In the genomic region with DNA sequence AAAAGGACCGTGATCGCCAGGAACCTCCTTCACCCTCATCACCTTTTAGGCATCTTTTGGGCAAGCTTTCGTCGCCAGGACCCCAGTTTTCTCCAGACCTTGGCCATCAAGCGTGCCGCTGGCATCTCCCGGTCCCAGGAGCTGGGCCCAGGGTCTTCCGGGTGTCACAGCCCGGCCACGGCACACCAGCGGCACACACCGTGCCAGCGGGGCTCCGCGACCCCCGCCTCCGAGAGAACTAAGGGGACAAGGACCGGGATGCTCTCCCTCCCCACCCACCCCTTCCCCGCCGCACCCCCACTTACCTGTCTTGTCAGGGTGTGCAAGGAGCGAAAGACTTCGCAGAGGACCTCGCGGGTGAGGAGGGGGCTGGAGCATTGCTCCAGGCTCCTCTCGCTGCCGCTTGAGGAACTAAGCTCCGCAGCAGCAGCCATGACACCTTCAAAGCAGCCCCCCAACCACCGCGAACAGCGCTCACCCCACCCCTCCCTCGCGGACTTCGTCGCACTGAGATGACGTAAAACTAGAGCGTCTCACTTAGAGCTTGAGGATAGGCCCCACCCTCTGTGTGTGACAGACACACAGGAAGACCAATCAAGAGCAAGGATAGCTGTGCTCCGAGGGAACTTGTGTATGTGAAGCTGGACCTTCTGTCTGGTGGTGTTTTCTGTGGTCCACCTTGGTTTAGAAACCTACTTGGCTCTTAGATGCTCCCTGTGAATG, we compare ENCODE assay signal across 8 mouse cellular contexts. TPM values are rescaled to one million over a fixed set of nuclear protein-coding genes. Genes with fewer than 3 reads are reported as not detected.
DNase-seq lines count a peak whose midpoint lies in the region; ATAC-seq and TF ChIP-seq lines count a peak whose summit lies in the region.

A gene (minus strand): TSS at position 528 of the 723 bp plus-strand sequence.

- WGBS in forebrain, embryonic 13.5 days, result under 1% methylated on average over 37 of the region's 37 CpGs
- WGBS in large intestine, adult 2 months, result under 1% methylated on average over 37 of the region's 37 CpGs
- WGBS in liver, postnatal 0 days (ENCODE audit: insufficient replicate concordance), result under 1% methylated on average over 33 of the region's 37 CpGs
- WGBS in neural tube, embryonic 14.5 days, result 0% methylated on average over 36 of the region's 37 CpGs

- 0 out of 2 replicates have a peak, but pooled peaks have one; percentile 45 for TF ChIP-seq EP300 in ES-Bruce4 (IDR thresholded peaks at IDR 0.05; ENCODE audit: insufficient read depth, low read depth, low read length)
- no peak for TF ChIP-seq EP300 in liver, postnatal 0 days (IDR thresholded peaks at IDR 0.05; ENCODE audit: low read depth)

- intact Hi-C loops in heart, postnatal 10 days (cut with DNase I), result no loop called here

- peak within 1 kb of the TSS; percentile 99 for H3K4me3 ChIP-seq in ES-Bruce4 (ENCODE audit: low read depth, low read length)
- H3K4me3 ChIP-seq in forebrain, embryonic 13.5 days, result peak within 1 kb of the TSS; percentile 65
- peak within 1 kb of the TSS; percentile 97 for H3K4me3 ChIP-seq in liver, postnatal 0 days (ENCODE audit: low read depth, low read length)
- peak within 1 kb of the TSS; percentile 82 for H3K4me3 ChIP-seq in neural tube, embryonic 14.5 days (ENCODE audit: low read depth, low read length)

- peak; percentile 98 to 100 for DNase-seq in heart, postnatal 10 days
- peak; percentile 97 for DNase-seq in large intestine, adult 2 months (ENCODE audit: low read depth, low spot score)
- DNase-seq in liver, postnatal 0 days, result peak; percentile 96
- peak; percentile 99 for DNase-seq in testis, postnatal 10 days (ENCODE audit: low spot score)

- H3K9me3 ChIP-seq in ES-Bruce4 (replicated peaks; ENCODE audit: control insufficient read depth, insufficient read depth, low read length, poor library complexity, severe bottlenecking), result no peaks in the 10 kb centered on the region
- no peaks in the 10 kb centered on the region for H3K9me3 ChIP-seq in forebrain, embryonic 13.5 days (replicated peaks)
- H3K9me3 ChIP-seq in liver, postnatal 0 days (ENCODE audit: low read length), result no peaks in the 10 kb centered on the region
- no peaks in the 10 kb centered on the region for H3K9me3 ChIP-seq in neural tube, embryonic 14.5 days (ENCODE audit: control insufficient read depth, low read length)

- peak within 1 kb of the TSS; percentile 61 for H3K4me2 ChIP-seq in forebrain, embryonic 13.5 days
- peak within 1 kb of the TSS; percentile 67 for H3K4me2 ChIP-seq in liver, postnatal 0 days (ENCODE audit: low read depth, low read length)
- H3K4me2 ChIP-seq in neural tube, embryonic 14.5 days (ENCODE audit: low read depth, low read length), result peak within 1 kb of the TSS; percentile 44

- no peaks in the 10 kb centered on the region for H3K4me1 ChIP-seq in ES-Bruce4 (ENCODE audit: control insufficient read depth, insufficient read depth, low read length)
- peaks cover 7% of the 10 kb centered on the region for H3K4me1 ChIP-seq in forebrain, embryonic 13.5 days
- no peaks in the 10 kb centered on the region; the same call in 1 of the 2 replicates for H3K4me1 ChIP-seq in liver, postnatal 0 days (ENCODE audit: insufficient read depth)
- 0 out of 2 replicates have a peak, but pooled peaks cover 4% of the 10 kb centered on the region for H3K4me1 ChIP-seq in neural tube, embryonic 14.5 days (ENCODE audit: control insufficient read depth, insufficient read depth, low read length)

- TF ChIP-seq CTCF in ES-Bruce4 (IDR thresholded peaks at IDR 0.05; ENCODE audit: low read depth, low read length), result no peak
- no peak for TF ChIP-seq CTCF in liver, postnatal 0 days (IDR thresholded peaks at IDR 0.05; ENCODE audit: low read depth)

- peak; percentile 100 for ATAC-seq in cerebellum, adult (ENCODE audit: insufficient number of reproducible peaks, low FRiP score, low TSS enrichment)
- ATAC-seq in forebrain, embryonic 13.5 days, result peak; percentile 100
- ATAC-seq in liver, postnatal 0 days, result peak; percentile 100
- peak; percentile 100 for ATAC-seq in neural tube, embryonic 14.5 days (ENCODE audit: low read depth)

- peaks cover under 1% of the 10 kb centered on the region; the same call in 1 of the 2 replicates for H3K36me3 ChIP-seq in ES-Bruce4 (ENCODE audit: control insufficient read depth, insufficient read depth, low read length, poor library complexity, severe bottlenecking)
- no peaks in the 10 kb centered on the region for H3K36me3 ChIP-seq in forebrain, embryonic 13.5 days (ENCODE audit: poor library complexity, severe bottlenecking)
- H3K36me3 ChIP-seq in liver, postnatal 0 days (replicated peaks; ENCODE audit: insufficient read depth, low read length), result no peaks in the 10 kb centered on the region
- no peaks in the 10 kb centered on the region for H3K36me3 ChIP-seq in neural tube, embryonic 14.5 days (ENCODE audit: control insufficient read depth, insufficient read depth, low read length)

- H3K27me3 ChIP-seq in ES-Bruce4 (ENCODE audit: control insufficient read depth, insufficient read depth, low read length, poor library complexity, severe bottlenecking), result no peaks in the 10 kb centered on the region
- no peaks in the 10 kb centered on the region for H3K27me3 ChIP-seq in forebrain, embryonic 13.5 days
- no peaks in the 10 kb centered on the region for H3K27me3 ChIP-seq in liver, postnatal 0 days (ENCODE audit: insufficient read depth, low read length)
- no peaks in the 10 kb centered on the region for H3K27me3 ChIP-seq in neural tube, embryonic 14.5 days (ENCODE audit: control insufficient read depth, insufficient read depth, low read length)

- TF ChIP-seq POLR2A in ES-Bruce4 (IDR thresholded peaks at IDR 0.05; ENCODE audit: insufficient read depth, low read length), result peak; percentile 59

- H3K9ac ChIP-seq in ES-Bruce4 (ENCODE audit: low read depth, poor library complexity, severe bottlenecking), result peak within 1 kb of the TSS; percentile 95
- H3K9ac ChIP-seq in forebrain, embryonic 13.5 days, result peak within 1 kb of the TSS; percentile 73
- H3K9ac ChIP-seq in liver, postnatal 0 days (replicated peaks), result peak within 1 kb of the TSS; percentile 93
- peak within 1 kb of the TSS; percentile 86 for H3K9ac ChIP-seq in neural tube, embryonic 14.5 days (replicated peaks; ENCODE audit: low read depth, low read length)

- H3K27ac ChIP-seq in ES-Bruce4 (ENCODE audit: insufficient read depth, low read length), result no peak within 1 kb of the TSS; the same call in 1 of the 2 replicates
- peak within 1 kb of the TSS; percentile 55 for H3K27ac ChIP-seq in forebrain, embryonic 13.5 days
- H3K27ac ChIP-seq in liver, postnatal 0 days (ENCODE audit: low read depth), result peak within 1 kb of the TSS; percentile 64
- H3K27ac ChIP-seq in neural tube, embryonic 14.5 days (ENCODE audit: low read depth, low read length), result peak within 1 kb of the TSS; percentile 79

RNA-seq across cellular contexts. Expression of the gene that starts here (rescaled TPM):
- 36.1 and 36.5 TPM in 2 replicates for polyA plus RNA-seq in ES-Bruce4 (2011; ENCODE audit: insufficient read depth, insufficient read length, low read depth, missing spikeins)
- 58.5 and 65.7 TPM in 2 replicates for polyA plus RNA-seq in forebrain, embryonic 13.5 days (2015; fragmentation: Nextera tagmentation; extraction: Ambion mirVana)
- total RNA-seq in heart, postnatal 10 days (2021), result 10 to 100 TPM; 10.8 to 11.0 TPM
- polyA plus RNA-seq in large intestine, adult 2 months (2012; rRNA removed), result 3.0 and 4.9 TPM in 2 replicates
- 7.7 and 7.8 TPM in 2 replicates for polyA plus RNA-seq in liver, postnatal 0 days (2015; fragmentation: Nextera tagmentation; extraction: Ambion mirVana)
- polyA plus RNA-seq in neural tube, embryonic 14.5 days (2014; fragmentation: Nextera tagmentation; extraction: Ambion mirVana), result 46.8 and 50.1 TPM in 2 replicates
